Mouse (Mus musculus): ENCODE measurements around the gene Atad3a. TPM values are rescaled to one million over a fixed set of nuclear protein-coding genes. Genes with fewer than 3 reads are reported as not detected.

The Atad3a gene
- 25.7 TPM in 2 replicates for polyA plus RNA-seq (2021; fragmentation: Nextera tagmentation)
- long read RNA-seq, experiment 1, transcript Atad3a-201 (16 exons, 2,413 nt), result major isoform, 174 of 245 reads
- long read RNA-seq, experiment 1, partial matches to known transcripts, result 11 of 245 reads
- long read RNA-seq, experiment 1, other reads (novel, unspliced or antisense), result 60 of 245 reads
- long read RNA-seq, experiment 2, transcript Atad3a-201 (16 exons, 2,413 nt), result major isoform, 33 of 47 reads
- long read RNA-seq, experiment 2, partial matches to known transcripts, result 11 of 47 reads
- long read RNA-seq, experiment 2, other reads (novel, unspliced or antisense), result 2 of 47 reads

DNA sequence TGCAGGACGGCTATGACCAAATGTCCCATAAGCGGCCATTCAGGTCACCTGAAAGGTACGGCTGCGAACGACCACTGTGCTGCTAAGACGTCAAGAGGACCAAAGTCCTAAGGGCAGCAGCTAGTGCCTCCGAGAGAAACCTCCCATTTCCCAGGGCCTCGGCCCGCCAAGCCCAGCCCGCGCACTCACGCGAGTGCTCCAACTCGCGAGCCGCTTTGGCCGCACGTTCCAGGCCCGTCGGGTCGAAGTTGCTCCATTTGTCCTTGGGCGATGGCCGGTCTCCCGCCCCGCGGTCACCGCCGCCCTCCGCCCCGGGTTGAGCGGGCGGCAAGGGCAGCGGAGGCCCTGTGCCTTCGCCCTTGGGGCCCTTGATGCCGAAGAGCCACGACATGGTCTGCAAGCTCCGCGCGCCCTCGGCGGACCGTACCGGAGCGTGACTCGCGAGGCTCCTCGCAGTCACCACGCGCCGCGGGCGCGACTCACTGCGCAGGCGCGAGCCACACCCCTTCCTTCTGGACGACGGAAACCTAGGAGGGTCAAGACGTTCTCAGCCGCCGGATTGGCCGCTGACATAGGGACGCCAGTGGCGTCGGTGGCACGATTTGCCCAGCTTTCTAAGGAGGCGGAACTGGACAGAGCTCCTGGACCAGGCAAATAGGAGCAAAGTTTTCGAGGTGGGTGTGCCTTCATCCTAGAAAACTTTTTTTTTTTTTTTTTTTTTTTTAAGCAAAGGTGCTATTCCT is at the start of gene Atad3a:
Gene Atad3a (minus strand): TSS at position 481 of the 743 bp plus-strand sequence.

DNA sequence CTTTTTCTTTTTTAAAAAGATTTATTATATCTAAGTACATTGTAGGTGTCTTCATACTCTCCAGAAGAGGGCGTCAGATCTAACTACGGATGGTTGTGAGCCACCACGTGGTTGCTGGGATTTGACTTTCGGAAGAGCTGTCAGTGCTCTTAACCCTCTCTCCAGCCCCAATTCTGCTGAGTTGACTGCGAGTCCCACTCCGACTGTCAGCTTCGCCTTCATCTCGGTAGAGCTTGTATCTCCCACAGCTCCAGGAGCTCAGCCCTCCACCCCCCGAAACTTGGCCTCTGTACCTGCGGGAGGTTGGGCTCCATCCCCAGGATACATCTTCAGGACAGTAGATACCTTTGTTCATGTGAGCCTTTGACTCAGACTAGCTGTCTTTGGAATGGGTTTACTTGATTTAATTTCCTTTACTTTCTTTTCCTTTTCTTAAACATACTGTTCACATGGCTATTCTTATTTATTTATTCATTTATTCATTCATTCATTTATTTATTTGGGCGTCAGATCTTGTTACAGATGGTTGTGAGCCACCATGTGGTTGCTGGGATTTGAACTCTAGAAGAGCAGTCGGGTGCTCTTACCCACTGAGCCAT is 41.9 kb upstream of the Atad3a start, which contains the start of gene Mrpl20:
Gene Mrpl20 (plus strand): TSS at position 138 of the 599 bp plus-strand sequence.

DNA sequence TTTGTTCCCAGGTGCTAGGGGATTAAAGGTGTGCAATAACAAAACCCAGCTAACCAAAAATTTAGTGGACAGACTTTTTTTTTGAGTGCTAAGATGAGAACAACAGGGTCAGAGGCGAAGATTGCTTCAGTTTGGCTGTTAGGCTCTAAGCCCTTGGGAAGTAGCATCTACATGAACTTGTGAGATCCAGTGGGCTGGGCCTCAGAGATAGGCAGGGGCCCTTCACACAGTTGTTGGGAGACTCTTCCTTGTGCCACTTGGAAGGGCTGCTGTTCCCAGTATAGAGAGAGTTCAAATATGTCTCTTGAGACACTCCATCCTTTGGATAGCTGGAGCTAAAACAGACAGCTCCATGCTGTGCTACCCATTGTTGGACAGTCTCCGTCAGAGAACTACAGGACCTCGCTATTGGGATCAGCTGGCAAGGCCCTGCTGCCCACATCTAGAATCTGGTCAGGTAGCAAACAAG is 29.2 kb upstream of the Atad3a start, which contains the start of gene Ankrd65:
Gene Ankrd65 (plus strand): TSS at position 419 of the 469 bp plus-strand sequence.

DNA sequence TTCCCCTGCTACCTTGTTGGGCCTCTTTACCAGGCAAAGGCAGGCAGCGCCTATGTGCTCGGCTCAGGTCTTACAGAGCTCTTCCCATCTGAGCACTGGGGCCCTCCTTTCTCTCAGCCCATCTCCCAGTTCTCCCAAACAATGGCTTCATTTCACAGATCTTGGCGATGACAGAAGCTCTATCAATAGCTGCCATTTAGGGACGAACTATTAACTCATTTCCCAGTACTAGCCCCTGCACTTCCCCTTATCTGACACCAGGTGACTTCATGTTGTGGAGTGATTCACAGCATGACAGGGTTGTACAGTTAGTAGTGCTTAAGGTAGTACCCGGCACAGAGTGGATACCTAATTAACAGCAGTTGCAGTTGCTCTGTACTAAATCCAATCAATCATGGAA is 24.9 kb upstream of the Atad3a start, which contains the start of gene Tmem88b:
Gene Tmem88b (minus strand): TSS at position 56 of the 400 bp plus-strand sequence.

GRCm38 (mm10) chr4:155774280-155774754 is 13.4 kb upstream of the Atad3a start, which contains the start of gene Vwa1:
Gene Vwa1 (minus strand): TSS chr4:155774698.

DNA sequence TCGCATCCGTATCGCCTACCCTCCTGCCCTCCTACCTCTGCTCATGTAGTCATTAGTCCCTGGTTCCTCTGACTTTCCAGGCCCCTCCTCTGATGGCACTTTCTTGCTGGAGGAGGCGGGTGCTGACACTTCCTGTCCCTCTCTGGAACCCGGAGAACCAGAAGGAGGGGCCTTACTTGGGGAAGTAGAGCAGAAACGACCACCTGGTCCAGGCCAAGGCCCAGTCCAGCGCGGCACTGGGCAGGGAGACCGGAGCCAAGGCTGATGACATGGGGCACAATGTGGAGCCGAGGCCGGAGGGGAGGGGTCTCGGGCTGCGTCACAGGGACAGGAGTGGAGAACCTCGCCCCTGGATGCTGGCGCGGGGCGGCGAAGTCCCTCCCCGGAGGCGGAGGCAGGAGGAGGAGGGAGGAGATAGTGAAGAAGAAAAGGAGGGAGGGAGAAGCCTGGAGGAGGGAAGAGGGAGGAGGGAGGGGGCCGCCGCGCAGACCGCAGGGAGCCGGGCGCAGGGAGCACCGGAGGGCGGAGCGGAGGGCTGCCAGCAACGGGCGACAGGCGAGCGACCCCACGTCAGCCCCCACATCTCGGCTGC is 26.4 kb downstream of the Atad3a start, which contains the start of gene Tmem240:
Gene Tmem240 (plus strand): TSS at position 451 of the 592 bp plus-strand sequence.

GRCm38 (mm10) chr4:155704721-155705591 is 55.9 kb downstream of the Atad3a start, which contains the start of gene Ssu72:
Gene Ssu72 (plus strand): TSS chr4:155704800.

GRCm38 (mm10) chr4:155694111-155694481 is 66.8 kb downstream of the Atad3a start, which contains the start of gene Fndc10:
Gene Fndc10 (plus strand): TSS chr4:155694342.

Other genes starting within 250 kb of the Atad3a start
- 50.0 and 57.1 TPM in 2 replicates for gene Nadk, start 198.7 kb downstream of the Atad3a start, polyA plus RNA-seq (2021; fragmentation: Nextera tagmentation)
- 25.0 and 31.7 TPM in 2 replicates for gene Slc35e2, start 159.7 kb downstream of the Atad3a start, polyA plus RNA-seq (2021; fragmentation: Nextera tagmentation)
- gene Cdk11b, start 136.2 kb downstream of the Atad3a start, polyA plus RNA-seq (2021; fragmentation: Nextera tagmentation), result 42.7 and 48.3 TPM in 2 replicates
- gene Gm10563, start 115.7 kb downstream of the Atad3a start, polyA plus RNA-seq (2021; fragmentation: Nextera tagmentation), result not detected in 2 replicates
- gene Mmp23, start 107.7 kb downstream of the Atad3a start, polyA plus RNA-seq (2021; fragmentation: Nextera tagmentation), result 0.69 and 1.4 TPM in 2 replicates
- 19.7 and 26.1 TPM in 2 replicates for gene Mib2, start 91.9 kb downstream of the Atad3a start, polyA plus RNA-seq (2021; fragmentation: Nextera tagmentation)
- 11.4 and 23.4 TPM in 2 replicates for gene Fndc10, start 66.8 kb downstream of the Atad3a start, polyA plus RNA-seq (2021; fragmentation: Nextera tagmentation)
- 228 and 240 TPM in 2 replicates for gene Ssu72, start 56.3 kb downstream of the Atad3a start, polyA plus RNA-seq (2021; fragmentation: Nextera tagmentation)
- gene Tmem240, start 26.3 kb downstream of the Atad3a start, polyA plus RNA-seq (2021; fragmentation: Nextera tagmentation), result 3.6 and 7.2 TPM in 2 replicates
- gene Vwa1, start 13.6 kb upstream of the Atad3a start, polyA plus RNA-seq (2021; fragmentation: Nextera tagmentation), result 15.1 and 16.2 TPM in 2 replicates
- gene Tmem88b, start 24.8 kb upstream of the Atad3a start, polyA plus RNA-seq (2021; fragmentation: Nextera tagmentation), result 10.4 and 10.7 TPM in 2 replicates
- gene Ankrd65, start 29.3 kb upstream of the Atad3a start, polyA plus RNA-seq (2021; fragmentation: Nextera tagmentation), result not detected in 2 replicates
- gene Mrpl20, start 41.8 kb upstream of the Atad3a start, polyA plus RNA-seq (2021; fragmentation: Nextera tagmentation), result 391 and 409 TPM in 2 replicates
- 19.6 and 23.2 TPM in 2 replicates for gene Ccnl2, start 51.4 kb upstream of the Atad3a start, polyA plus RNA-seq (2021; fragmentation: Nextera tagmentation)
- 248 and 249 TPM in 2 replicates for gene Aurkaip1, start 70.2 kb upstream of the Atad3a start, polyA plus RNA-seq (2021; fragmentation: Nextera tagmentation)
- gene Mxra8, start 78.6 kb upstream of the Atad3a start, polyA plus RNA-seq (2021; fragmentation: Nextera tagmentation), result 5.9 and 6.5 TPM in 2 replicates
- 5.4 and 6.3 TPM in 2 replicates for gene Dvl1, start 86.3 kb upstream of the Atad3a start, polyA plus RNA-seq (2021; fragmentation: Nextera tagmentation)
- 0.12 and 0.13 TPM in 2 replicates for gene Tas1r3, start 102.3 kb upstream of the Atad3a start, polyA plus RNA-seq (2021; fragmentation: Nextera tagmentation)
- 13.1 and 21.5 TPM in 2 replicates for gene Cptp, start 108.3 kb upstream of the Atad3a start, polyA plus RNA-seq (2021; fragmentation: Nextera tagmentation)
- gene Ints11, start 108.5 kb upstream of the Atad3a start, polyA plus RNA-seq (2021; fragmentation: Nextera tagmentation), result 31.0 and 41.2 TPM in 2 replicates
- 54.5 and 56.4 TPM in 2 replicates for gene Pusl1, start 130.7 kb upstream of the Atad3a start, polyA plus RNA-seq (2021; fragmentation: Nextera tagmentation)
- 19.6 and 35.6 TPM in 2 replicates for gene Acap3, start 130.7 kb upstream of the Atad3a start, polyA plus RNA-seq (2021; fragmentation: Nextera tagmentation)
- gene Ube2j2, start 182.7 kb upstream of the Atad3a start, polyA plus RNA-seq (2021; fragmentation: Nextera tagmentation), result 30.5 and 85.4 TPM in 2 replicates
- gene C1qtnf12, start 201.2 kb upstream of the Atad3a start, polyA plus RNA-seq (2021; fragmentation: Nextera tagmentation), result 32.4 and 35.5 TPM in 2 replicates
- gene B3galt6, start 231.6 kb upstream of the Atad3a start, polyA plus RNA-seq (2021; fragmentation: Nextera tagmentation), result 21.1 and 25.1 TPM in 2 replicates
- 147 and 170 TPM in 2 replicates for gene Sdf4, start 231.8 kb upstream of the Atad3a start, polyA plus RNA-seq (2021; fragmentation: Nextera tagmentation)